Mouse (Mus musculus): ENCODE measurements around the gene Cadm1. TPM values are rescaled to one million over a fixed set of nuclear protein-coding genes. Genes with fewer than 3 reads are reported as not detected.
A peak's percentile ranks its signal among the peaks of the same experiment; 100 is the strongest.

Cadm1 gene
- polyA plus RNA-seq, 1 experiment from 2014 or later: 192 TPM

- H3K27ac ChIP-seq (ENCODE audit: low read depth, low read length): no peak overlapping the region
- H3K36me3 ChIP-seq (ENCODE audit: control insufficient read depth, insufficient read depth, low read length): no peaks in the 10 kb centered on the region
- H3K4me1 ChIP-seq (ENCODE audit: control insufficient read depth, insufficient read depth, low read length): peaks cover 13% of the 10 kb centered on the region
- no peak overlapping the region for H3K9ac ChIP-seq (replicated peaks; ENCODE audit: low read depth, low read length)
- H3K27me3 ChIP-seq (ENCODE audit: control insufficient read depth, insufficient read depth, low read length): no peaks in the 10 kb centered on the region
- no peak for ATAC-seq (ENCODE audit: low read depth)
- no peak overlapping the region for H3K4me2 ChIP-seq (ENCODE audit: low read depth, low read length)
- WGBS: 88% methylated on average over 3 of the region's 3 CpGs
- H3K9me3 ChIP-seq (ENCODE audit: control insufficient read depth, low read length): no peaks in the 10 kb centered on the region
- H3K4me3 ChIP-seq (ENCODE audit: low read depth, low read length): no peak overlapping the region
Measured at GRCm38 (mm10) chr9:47741751-47742150, 211.8 kb downstream of the Cadm1 start.

GRCm38 (mm10) chr9:47744916-47745315 is 214.9 kb downstream of the Cadm1 start:
- Histone ChIP-seq H3K27me3 (ENCODE audit: control insufficient read depth, insufficient read depth, low read length) (no peaks in the 10 kb centered on the region), H3K9ac (replicated peaks; ENCODE audit: low read depth, low read length) (no peak overlapping the region), H3K36me3 (ENCODE audit: control insufficient read depth, insufficient read depth, low read length) (no peaks in the 10 kb centered on the region), H3K4me1 (ENCODE audit: control insufficient read depth, insufficient read depth, low read length) (no peaks in the 10 kb centered on the region), H3K9me3 (ENCODE audit: control insufficient read depth, low read length) (no peaks in the 10 kb centered on the region), H3K4me2 (ENCODE audit: low read depth, low read length) (no peak overlapping the region), H3K4me3 (ENCODE audit: low read depth, low read length) (no peak overlapping the region), H3K27ac (ENCODE audit: low read depth, low read length) (no peak overlapping the region)
- no peak for ATAC-seq (ENCODE audit: low read depth)
- 50% methylated on average over 3 of the region's 3 CpGs for WGBS

GRCm38 (mm10) chr9:47745716-47746115 is 215.7 kb downstream of the Cadm1 start:
- H3K4me3 ChIP-seq (ENCODE audit: low read depth, low read length): no peak overlapping the region
- WGBS: 80% methylated on average over 7 of the region's 7 CpGs

DNA sequence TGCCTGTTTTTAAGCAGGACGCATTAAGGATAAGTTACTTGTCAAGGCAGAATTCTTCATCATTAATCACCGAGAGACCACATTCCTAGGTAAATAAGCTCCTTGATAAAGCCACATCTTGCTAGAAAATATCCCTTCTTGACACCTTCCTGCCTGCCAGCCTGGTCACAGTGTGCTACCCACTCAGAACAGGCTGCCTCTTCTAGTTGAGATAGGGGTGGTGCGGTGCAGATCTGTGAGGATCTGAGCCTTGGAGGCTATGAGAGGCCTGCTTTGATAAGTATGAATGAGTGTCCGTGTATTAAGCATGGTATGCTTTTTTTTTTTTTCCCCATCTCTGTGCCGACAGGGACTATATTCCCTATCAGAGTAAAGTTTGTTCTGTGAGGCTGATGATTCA is 219.2 kb downstream of the Cadm1 start:
- Histone ChIP-seq H3K4me3 (ENCODE audit: low read depth, low read length) (no peak overlapping the region), H3K36me3 (ENCODE audit: control insufficient read depth, insufficient read depth, low read length) (no peaks in the 10 kb centered on the region), H3K27ac (ENCODE audit: low read depth, low read length) (no peak overlapping the region), H3K4me1 (ENCODE audit: control insufficient read depth, insufficient read depth, low read length) (peaks cover 14% of the 10 kb centered on the region; the same call in 1 of the 2 replicates), H3K9ac (replicated peaks; ENCODE audit: low read depth, low read length) (no peak overlapping the region), H3K27me3 (ENCODE audit: control insufficient read depth, insufficient read depth, low read length) (no peaks in the 10 kb centered on the region), H3K4me2 (ENCODE audit: low read depth, low read length) (no peak overlapping the region), H3K9me3 (ENCODE audit: control insufficient read depth, low read length) (no peaks in the 10 kb centered on the region)
- 79% methylated on average over 5 of the region's 5 CpGs for WGBS
- no peak for ATAC-seq (ENCODE audit: low read depth)

More at GRCm38 (mm10) chr9:47745716-47746115, 215.7 kb downstream of the Cadm1 start:
- Histone ChIP-seq H3K27me3 (ENCODE audit: control insufficient read depth, insufficient read depth, low read length) (no peaks in the 10 kb centered on the region), H3K36me3 (ENCODE audit: control insufficient read depth, insufficient read depth, low read length) (no peaks in the 10 kb centered on the region), H3K4me1 (ENCODE audit: control insufficient read depth, insufficient read depth, low read length) (no peaks in the 10 kb centered on the region), H3K9ac (replicated peaks; ENCODE audit: low read depth, low read length) (no peak overlapping the region), H3K4me2 (ENCODE audit: low read depth, low read length) (no peak overlapping the region), H3K27ac (ENCODE audit: low read depth, low read length) (no peak overlapping the region), H3K9me3 (ENCODE audit: control insufficient read depth, low read length) (no peaks in the 10 kb centered on the region)
- no peak for ATAC-seq (ENCODE audit: low read depth)

- Histone ChIP-seq H3K4me3 (ENCODE audit: low read depth, low read length) (no peak overlapping the region), H3K4me2 (ENCODE audit: low read depth, low read length) (no peak overlapping the region), H3K36me3 (ENCODE audit: control insufficient read depth, insufficient read depth, low read length) (no peaks in the 10 kb centered on the region), H3K27me3 (ENCODE audit: control insufficient read depth, insufficient read depth, low read length) (no peaks in the 10 kb centered on the region), H3K27ac (ENCODE audit: low read depth, low read length) (no peak overlapping the region), H3K9me3 (ENCODE audit: control insufficient read depth, low read length) (no peaks in the 10 kb centered on the region), H3K4me1 (ENCODE audit: control insufficient read depth, insufficient read depth, low read length) (peaks cover 22% of the 10 kb centered on the region), H3K9ac (replicated peaks; ENCODE audit: low read depth, low read length) (no peak overlapping the region)
- WGBS: 32% methylated on average over 5 of the region's 5 CpGs
- ATAC-seq (ENCODE audit: low read depth): no peak
Measured at GRCm38 (mm10) chr9:47752516-47752915, 222.5 kb downstream of the Cadm1 start.

DNA sequence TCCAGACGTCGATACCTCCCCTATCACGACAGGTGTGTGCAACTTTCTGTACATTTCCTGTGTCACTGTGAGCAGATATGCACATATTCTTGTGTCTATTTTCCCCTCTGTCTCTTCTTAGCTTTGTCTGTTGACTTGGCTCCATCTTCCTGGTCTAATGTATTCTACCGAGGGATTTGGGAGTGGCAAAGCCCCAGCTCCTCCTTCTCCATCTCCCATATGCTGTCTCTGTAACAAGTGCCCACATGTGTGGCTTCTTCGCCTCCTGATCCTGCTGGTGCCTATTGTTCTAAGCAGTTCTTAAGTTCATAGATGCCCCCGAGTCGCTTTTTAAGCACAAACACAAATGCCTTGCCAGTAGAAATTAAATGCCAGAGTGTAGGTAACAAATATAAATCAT is 223.2 kb downstream of the Cadm1 start:
- H3K4me2 ChIP-seq (ENCODE audit: low read depth, low read length): no peak overlapping the region
- H3K4me3 ChIP-seq (ENCODE audit: low read depth, low read length): no peak overlapping the region
- H3K9me3 ChIP-seq (ENCODE audit: control insufficient read depth, low read length): no peaks in the 10 kb centered on the region
- H3K4me1 ChIP-seq (ENCODE audit: control insufficient read depth, insufficient read depth, low read length): peaks cover 22% of the 10 kb centered on the region
- H3K27ac ChIP-seq (ENCODE audit: low read depth, low read length): no peak overlapping the region
- H3K9ac ChIP-seq (replicated peaks; ENCODE audit: low read depth, low read length): no peak overlapping the region
- 68% methylated on average over 7 of the region's 7 CpGs for whole genome bisulfite sequencing
- H3K27me3 ChIP-seq (ENCODE audit: control insufficient read depth, insufficient read depth, low read length): no peaks in the 10 kb centered on the region
- no peaks in the 10 kb centered on the region for H3K36me3 ChIP-seq (ENCODE audit: control insufficient read depth, insufficient read depth, low read length)
- no peak for ATAC-seq (ENCODE audit: low read depth)

DNA sequence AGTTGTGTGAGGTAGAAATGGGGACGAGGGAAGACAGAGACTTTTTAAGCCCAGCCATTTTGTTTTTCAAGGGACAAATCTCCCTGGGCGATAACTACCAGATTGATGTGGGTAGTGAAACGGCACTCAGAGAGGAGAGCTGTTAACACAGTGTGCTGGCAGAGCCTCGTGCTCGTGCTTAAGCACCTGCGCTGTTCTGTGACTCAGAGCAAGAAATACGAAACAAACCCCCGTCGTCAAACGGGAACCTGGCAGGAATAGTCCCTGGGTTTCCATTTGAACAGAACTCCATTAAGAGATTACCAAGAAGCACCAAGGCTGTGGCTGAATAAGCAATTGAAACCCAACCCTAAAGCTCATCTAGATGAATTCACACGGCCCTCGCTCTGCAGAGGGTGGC is 225.1 kb downstream of the Cadm1 start:
- H3K4me3 ChIP-seq (ENCODE audit: low read depth, low read length): no peak overlapping the region
- no peaks in the 10 kb centered on the region for H3K9me3 ChIP-seq (ENCODE audit: control insufficient read depth, low read length)
- no peak; the same call in 1 of the 2 replicates for ATAC-seq (ENCODE audit: low read depth)
- H3K27ac ChIP-seq (ENCODE audit: low read depth, low read length): 0 out of 2 replicates have a peak overlapping the region, but pooled peaks have one; percentile 8
- no peak overlapping the region for H3K9ac ChIP-seq (replicated peaks; ENCODE audit: low read depth, low read length)
- no peaks in the 10 kb centered on the region for H3K36me3 ChIP-seq (ENCODE audit: control insufficient read depth, insufficient read depth, low read length)
- H3K4me1 ChIP-seq (ENCODE audit: control insufficient read depth, insufficient read depth, low read length): peaks cover 27% of the 10 kb centered on the region
- H3K27me3 ChIP-seq (ENCODE audit: control insufficient read depth, insufficient read depth, low read length): no peaks in the 10 kb centered on the region
- WGBS: 32% methylated on average over 12 of the region's 12 CpGs
- no peak overlapping the region for H3K4me2 ChIP-seq (ENCODE audit: low read depth, low read length)

- Histone ChIP-seq H3K27ac (ENCODE audit: low read depth, low read length) (no peak overlapping the region), H3K27me3 (ENCODE audit: control insufficient read depth, insufficient read depth, low read length) (no peaks in the 10 kb centered on the region), H3K4me1 (ENCODE audit: control insufficient read depth, insufficient read depth, low read length) (peaks cover 18% of the 10 kb centered on the region), H3K36me3 (ENCODE audit: control insufficient read depth, insufficient read depth, low read length) (no peaks in the 10 kb centered on the region), H3K4me2 (ENCODE audit: low read depth, low read length) (no peak overlapping the region), H3K9me3 (ENCODE audit: control insufficient read depth, low read length) (no peaks in the 10 kb centered on the region), H3K4me3 (ENCODE audit: low read depth, low read length) (no peak overlapping the region), H3K9ac (replicated peaks; ENCODE audit: low read depth, low read length) (no peak overlapping the region)
- ATAC-seq (ENCODE audit: low read depth): no peak
- WGBS: 92% methylated on average over 2 of the region's 2 CpGs
Measured at GRCm38 (mm10) chr9:47757798-47758197, 227.8 kb downstream of the Cadm1 start.

DNA sequence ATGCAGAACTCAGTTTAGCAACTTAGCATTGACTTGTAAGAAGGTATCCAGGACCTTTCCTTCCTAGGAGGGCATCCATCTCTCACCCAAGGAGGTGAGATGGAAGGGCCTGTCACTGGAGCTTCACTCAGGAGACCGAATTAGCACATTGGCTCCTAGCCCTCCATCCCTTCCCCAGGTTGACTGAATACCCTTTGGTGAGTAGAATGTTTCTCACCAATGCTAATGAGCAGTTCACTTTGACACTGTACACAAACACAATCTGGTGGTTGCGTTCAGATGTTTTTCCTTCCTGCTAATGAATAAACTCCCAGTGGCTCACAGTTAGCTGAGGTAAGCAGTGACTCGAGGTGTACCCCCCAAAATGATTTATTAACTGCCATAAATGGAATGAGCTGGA is 228.3 kb downstream of the Cadm1 start:
- Histone ChIP-seq H3K4me1 (ENCODE audit: control insufficient read depth, insufficient read depth, low read length) (peaks cover 14% of the 10 kb centered on the region), H3K27ac (ENCODE audit: low read depth, low read length) (no peak overlapping the region), H3K4me2 (ENCODE audit: low read depth, low read length) (no peak overlapping the region), H3K9me3 (ENCODE audit: control insufficient read depth, low read length) (no peaks in the 10 kb centered on the region), H3K27me3 (ENCODE audit: control insufficient read depth, insufficient read depth, low read length) (no peaks in the 10 kb centered on the region), H3K9ac (replicated peaks; ENCODE audit: low read depth, low read length) (no peak overlapping the region), H3K36me3 (ENCODE audit: control insufficient read depth, insufficient read depth, low read length) (no peaks in the 10 kb centered on the region), H3K4me3 (ENCODE audit: low read depth, low read length) (no peak overlapping the region)
- ATAC-seq (ENCODE audit: low read depth): no peak
- WGBS: 69% methylated on average over 3 of the region's 3 CpGs

GRCm38 (mm10) chr9:47759807-47760206 is 229.8 kb downstream of the Cadm1 start:
- ATAC-seq (ENCODE audit: low read depth): no peak
- no peaks in the 10 kb centered on the region for H3K36me3 ChIP-seq (ENCODE audit: control insufficient read depth, insufficient read depth, low read length)
- no peaks in the 10 kb centered on the region for H3K9me3 ChIP-seq (ENCODE audit: control insufficient read depth, low read length)
- no peak overlapping the region for H3K4me3 ChIP-seq (ENCODE audit: low read depth, low read length)
- WGBS: 32% methylated on average over 7 of the region's 7 CpGs
- H3K4me1 ChIP-seq (ENCODE audit: control insufficient read depth, insufficient read depth, low read length): peaks cover 11% of the 10 kb centered on the region
- no peak overlapping the region for H3K27ac ChIP-seq (ENCODE audit: low read depth, low read length)
- H3K9ac ChIP-seq (replicated peaks; ENCODE audit: low read depth, low read length): no peak overlapping the region
- no peaks in the 10 kb centered on the region for H3K27me3 ChIP-seq (ENCODE audit: control insufficient read depth, insufficient read depth, low read length)
- H3K4me2 ChIP-seq (ENCODE audit: low read depth, low read length): no peak overlapping the region
